Mouse (Mus musculus): ENCODE measurements around the gene Lingo3.

- TF ChIP-seq CTCF (IDR thresholded peaks at IDR 0.05; ENCODE audit: borderline replicate concordance, insufficient read depth, low read length) (no peak), POLR2A (IDR thresholded peaks at IDR 0.05; ENCODE audit: low read depth, low read length) (no peak)
Measured at GRCm38 (mm10) chr10:80808099-80808984, 35.5 kb downstream of the Lingo3 start.
